Mouse (Mus musculus) G1E (cell line): ENCODE measurements around the gene Polr2c. TPM values are rescaled to one million over a fixed set of nuclear protein-coding genes. Genes with fewer than 3 reads are reported as not detected.

Experiments used
- ATAC-seq: 2 replicates; pipeline ENCODE4 v1.8.0; 2016; ENCODE audit warnings: mild to moderate bottlenecking; ENCODE audit not compliant: insufficient number of reproducible peaks, poor library complexity, low FRiP score, severe bottlenecking; ENCODE audit errors: extremely low read depth
- DNase-seq: peaks from one replicate; pipeline ENCODE4 v3.0.0; 2012; ENCODE audit warnings: low spot score
- H3K27me3 ChIP-seq: 2 replicates; pipeline ENCODE4 v1.6.1; 2012; ENCODE audit warnings: mild to moderate bottlenecking, low read length, inconsistent platforms; ENCODE audit not compliant: insufficient read depth
- H3K36me3 ChIP-seq: replicated peaks from 2 replicates; pipeline ENCODE3; 2012; ENCODE audit warnings: mild to moderate bottlenecking, inconsistent platforms
- H3K4me1 ChIP-seq: 2 replicates; pipeline ENCODE4 v1.6.1; 2012; ENCODE audit warnings: low read depth, low read length, inconsistent platforms, mixed read lengths; ENCODE audit not compliant: insufficient read depth
- H3K4me3 ChIP-seq: 2 replicates; pipeline ENCODE4 v1.5.1; 2012; ENCODE audit warnings: low read depth, mild to moderate bottlenecking, inconsistent platforms, low read length, moderate library complexity, mixed read lengths
- H3K9me3 ChIP-seq: replicated peaks from 2 replicates; pipeline ENCODE4 v1.6.1; 2012; ENCODE audit warnings: inconsistent platforms
- CTCF ChIP-seq: IDR thresholded peaks from 2 replicates; pipeline ENCODE4 v1.5.1; 2012; ENCODE audit warnings: low read depth, low read length, inconsistent platforms, mixed read lengths
- GATA1 ChIP-seq: IDR thresholded peaks from 2 replicates; pipeline ENCODE4 v1.6.1; 2012; ENCODE audit warnings: borderline replicate concordance, low read length, inconsistent platforms, mixed read lengths
- GATA2 ChIP-seq: IDR thresholded peaks from 2 replicates; pipeline ENCODE4 v1.6.1; 2012; ENCODE audit warnings: low read depth, low read length, inconsistent platforms, borderline replicate concordance
- POLR2AphosphoS5 ChIP-seq: IDR thresholded peaks from 2 replicates; pipeline ENCODE4 v1.6.1; 2012; ENCODE audit warnings: low read depth, low read length, inconsistent platforms; ENCODE audit not compliant: insufficient replicate concordance
- TAL1 ChIP-seq: conservative IDR thresholded peaks from 2 replicates; pipeline ENCODE4 v1.6.1; 2012; ENCODE audit warnings: low read depth, low read length, inconsistent platforms, mixed read lengths
- polyA plus RNA-seq: library from polyadenylated mRNA; stranded (reverse); fragments of >175 nt; gene quantifications from 2 replicates; pipeline ENCODE4 v1.2.3, GENCODE M21; 2012
- total RNA-seq, 2 experiments: library from RNA; stranded (forward) in 1 of 2; stranded (reverse) in 1 of 2; fragments of 200-1000 nt in 1 of 2; fragments of >200 nt in 1 of 2; fragmentation: Nextera tagmentation in 1 of 2; gene quantifications; 2 replicates each; pipeline ENCODE4 v1.2.3; 2014 to 2017

Polr2c gene
- total and polyA plus RNA-seq, 3 experiments = 33.8 to 95.8 (median 66.1) TPM

- ATAC-seq = no peak
- TF ChIP-seq CTCF = no peak
- TF ChIP-seq GATA2 = no peak
- TF ChIP-seq TAL1 = no peak
- TF ChIP-seq GATA1 = no peak
- TF ChIP-seq POLR2AphosphoS5 = no peak
- peaks cover 67% of the 10 kb centered on the region for H3K27me3 ChIP-seq
- no peaks in the 10 kb centered on the region for H3K9me3 ChIP-seq
- H3K4me1 ChIP-seq = peaks cover 19% of the 10 kb centered on the region
- DNase-seq = no peak
- no peak overlapping the region for H3K4me3 ChIP-seq
- H3K36me3 ChIP-seq = no peaks in the 10 kb centered on the region
Observed at GRCm38 (mm10) chr8:94892917-94893316, 35.7 kb downstream of the Polr2c start.

- Histone ChIP-seq H3K27me3 (peaks cover 22% of the 10 kb centered on the region), H3K36me3 (peaks cover 23% of the 10 kb centered on the region), H3K4me3 (peak overlapping the region; percentile 64; the same call in 1 of the 2 replicates), H3K4me1 (peaks cover 58% of the 10 kb centered on the region), H3K9me3 (no peaks in the 10 kb centered on the region)
- TF ChIP-seq CTCF (no peak), GATA1 (no peak), TAL1 (peak; percentile 82)
- ATAC-seq (peak; percentile 91), DNase-seq (peak; percentile 83)
Observed at GRCm38 (mm10) chr8:94899262-94899661, 42.0 kb downstream of the Polr2c start.

- H3K4me3 ChIP-seq = peak overlapping the region; percentile 44; the same call in 1 of the 2 replicates
- no peak for TF ChIP-seq GATA1
- no peak for TF ChIP-seq CTCF
- ATAC-seq = no peak
Observed at GRCm38 (mm10) chr8:94900617-94901016, 43.4 kb downstream of the Polr2c start.

GRCm38 (mm10) chr8:94901031-94901430, 43.8 kb downstream of the Polr2c start:
- Histone ChIP-seq H3K27me3 (peaks cover 6% of the 10 kb centered on the region), H3K36me3 (peaks cover 41% of the 10 kb centered on the region), H3K9me3 (no peaks in the 10 kb centered on the region), H3K4me3 (peak overlapping the region; percentile 44; the same call in 1 of the 2 replicates), H3K4me1 (peaks cover 60% of the 10 kb centered on the region)
- ATAC-seq (no peak), DNase-seq (no peak)
- TF ChIP-seq CTCF = no peak
- no peak for TF ChIP-seq TAL1
- TF ChIP-seq GATA2 = no peak
- TF ChIP-seq GATA1 = no peak
- TF ChIP-seq POLR2AphosphoS5 = no peak

More at GRCm38 (mm10) chr8:94900617-94901016, 43.4 kb downstream of the Polr2c start:
- Histone ChIP-seq H3K9me3 (no peaks in the 10 kb centered on the region), H3K36me3 (peaks cover 37% of the 10 kb centered on the region), H3K27me3 (peaks cover 9% of the 10 kb centered on the region), H3K4me1 (peaks cover 63% of the 10 kb centered on the region)
- no peak for DNase-seq

- Histone ChIP-seq H3K4me1 (peaks cover 50% of the 10 kb centered on the region), H3K9me3 (no peaks in the 10 kb centered on the region), H3K4me3 (no peak overlapping the region), H3K36me3 (peaks cover 66% of the 10 kb centered on the region), H3K27me3 (no peaks in the 10 kb centered on the region)
- ATAC-seq (no peak), DNase-seq (no peak)
- TF ChIP-seq GATA2 (no peak), CTCF (no peak), TAL1 (no peak), POLR2AphosphoS5 (no peak), GATA1 (no peak)
Observed at GRCm38 (mm10) chr8:94903709-94904108, 46.5 kb downstream of the Polr2c start.

GRCm38 (mm10) chr8:94904450-94905175, 47.4 kb downstream of the Polr2c start:
- no peaks in the 10 kb centered on the region for H3K27me3 ChIP-seq
- no peak overlapping the region for H3K4me3 ChIP-seq
- peaks cover 75% of the 10 kb centered on the region for H3K36me3 ChIP-seq
- H3K4me1 ChIP-seq = peaks cover 49% of the 10 kb centered on the region
- ATAC-seq (no peak), DNase-seq (no peak)
- H3K9me3 ChIP-seq = no peaks in the 10 kb centered on the region
- TF ChIP-seq TAL1 = no peak
- TF ChIP-seq CTCF = no peak
- TF ChIP-seq GATA1 = no peak
- TF ChIP-seq POLR2AphosphoS5 = no peak
- no peak for TF ChIP-seq GATA2
